Mouse (Mus musculus): ENCODE results near the gene Tbkbp1. TPM values are rescaled to one million over a fixed set of nuclear protein-coding genes. Genes with fewer than 3 reads are reported as not detected.

Gene Tbkbp1
- total and polyA plus RNA-seq, 3 experiments = 0.44 to 5.7 (median 3.1) TPM

- Histone ChIP-seq H3K79me2 (replicated peaks; ENCODE audit: control insufficient read depth, extremely low read depth, insufficient read depth, poor library complexity, severe bottlenecking) (no peaks in the 10 kb centered on the region), H3K4me1 (ENCODE audit: control insufficient read depth in 1 of 2, insufficient read depth in 2 of 2) (peaks cover 65 to 95% of the 10 kb centered on the region in 2 experiments), H3K9me3 (replicated peaks; ENCODE audit: low read length) (no peaks in the 10 kb centered on the region), H3K27me3 (replicated peaks) (no peaks in the 10 kb centered on the region), H3K27ac (ENCODE audit: insufficient read depth, low read depth) (peak overlapping the region; percentile 77), H3K36me3 (replicated peaks in 1 of 2; ENCODE audit: control insufficient read depth in 1 of 2, insufficient read depth in 1 of 2, low read length in 1 of 2) (no peaks in the 10 kb centered on the region), H3K9ac (ENCODE audit: insufficient read depth, low read depth) (peak overlapping the region; percentile 24), H3K4me2 (ENCODE audit: insufficient read depth, low read depth, poor library complexity, severe bottlenecking) (peak overlapping the region; percentile 88), H3K4me3 (replicated peaks in 1 of 3; ENCODE audit: low read depth in 2 of 3, low read length in 2 of 3, poor library complexity in 1 of 3) (no peak overlapping the region)
- in situ Hi-C loops (cut with MboI; ENCODE audit: low pct_ligation_motif_present, low pct_unique_long_range_greater_than_20kb, low sequenced_read_pairs) (no loop called here), dilution Hi-C loops (cut with MboI; ENCODE audit: extremely low pct_ligation_motif_present, extremely low pct_unique_long_range_greater_than_20kb, low sequenced_read_pairs) (no loop called here)
- DNase-seq (ENCODE audit: extremely low read depth) = peak; percentile 79
- no peak for TF ChIP-seq ELF1 (IDR thresholded peaks at IDR 0.05; ENCODE audit: low read depth, low read length)
- TF ChIP-seq RCOR1 (conservative IDR thresholded peaks at IDR 0.05; ENCODE audit: low read depth, low read length) = peak; percentile 88
- no peak for TF ChIP-seq POLR2AphosphoS2 (IDR thresholded peaks at IDR 0.05; ENCODE audit: low read depth, low read length)
- peak; percentile 84 for TF ChIP-seq JUND (conservative IDR thresholded peaks at IDR 0.05; ENCODE audit: low read depth, low read length)
- TF ChIP-seq MEF2A (IDR thresholded peaks at IDR 0.05; ENCODE audit: borderline replicate concordance, low read depth, low read length) = peak; percentile 75
- 0 out of 2 replicates have a peak, but pooled peaks have one; percentile 33 for TF ChIP-seq UBTF (IDR thresholded peaks at IDR 0.05; ENCODE audit: low read depth, low read length)
- no peak for TF ChIP-seq ZC3H11A (IDR thresholded peaks at IDR 0.05; ENCODE audit: low read depth, low read length)
- TF ChIP-seq RAD21 (IDR thresholded peaks at IDR 0.05; ENCODE audit: low read depth, low read length) = no peak; the same call in 1 of the 2 replicates
- TF ChIP-seq NRF1 (IDR thresholded peaks at IDR 0.05; ENCODE audit: low read depth, low read length) = no peak
- TF ChIP-seq TBP (conservative IDR thresholded peaks at IDR 0.05; ENCODE audit: low read depth, low read length) = no peak
- TF ChIP-seq TCF12 (IDR thresholded peaks at IDR 0.05; ENCODE audit: low read depth, low read length) = peak; percentile 69
- no peak for TF ChIP-seq MYC (IDR thresholded peaks at IDR 0.05; ENCODE audit: low read depth, low read length)
- no peak for TF ChIP-seq PAX5 (IDR thresholded peaks at IDR 0.05; ENCODE audit: low read length)
- peak; percentile 93 for TF ChIP-seq EP300 (IDR thresholded peaks at IDR 0.05; ENCODE audit: low read length)
- peak; percentile 90 for TF ChIP-seq IRF4 (IDR thresholded peaks at IDR 0.05; ENCODE audit: low read depth, low read length)
- 0 out of 2 replicates have a peak, but pooled peaks have one; percentile 1 for TF ChIP-seq SMC3 (IDR thresholded peaks at IDR 0.05; ENCODE audit: low read depth, low read length)
- TF ChIP-seq MAX (IDR thresholded peaks at IDR 0.05; ENCODE audit: low read length) = no peak
- 0 out of 2 replicates have a peak, but pooled peaks have one; percentile 55 for TF ChIP-seq KAT2A (IDR thresholded peaks at IDR 0.05; ENCODE audit: insufficient replicate concordance, low read length)
- peak; percentile 50; the same call in 1 of the 2 replicates for TF ChIP-seq BHLHE40 (IDR thresholded peaks at IDR 0.05; ENCODE audit: low read depth, low read length)
- peak; percentile 76 for TF ChIP-seq JUN (IDR thresholded peaks at IDR 0.05; ENCODE audit: insufficient read depth, low read depth, low read length)
- peak; percentile 25; the same call in 1 of the 2 replicates for TF ChIP-seq POLR2A (IDR thresholded peaks at IDR 0.05; ENCODE audit: low read depth, low read length)
- TF ChIP-seq USF1 (IDR thresholded peaks at IDR 0.05; ENCODE audit: low read depth, low read length) = no peak
- TF ChIP-seq ETS1 (conservative IDR thresholded peaks at IDR 0.05; ENCODE audit: low read depth, low read length) = peak; percentile 52; the same call in 1 of the 2 replicates
- TF ChIP-seq MXI1 (IDR thresholded peaks at IDR 0.05; ENCODE audit: low read depth, low read length) = no peak
- TF ChIP-seq MAFK (IDR thresholded peaks at IDR 0.05; ENCODE audit: insufficient replicate concordance, low read length) = peak; percentile 69
- no peak for TF ChIP-seq ZMIZ1 (IDR thresholded peaks at IDR 0.05; ENCODE audit: low read depth, low read length)
These were observed 22.3 kb downstream of the Tbkbp1 start for GRCm38 (mm10) chr11:97128956-97129355.

Measured in CH12.LX (cell line).